Mouse (Mus musculus) embryonic facial prominence, embryonic 15.5 days (tissue): Measurements from ENCODE around the gene Chga. TPM values are rescaled to one million over a fixed set of nuclear protein-coding genes. Genes with fewer than 3 reads are reported as not detected.
A peak's percentile ranks its signal among the peaks of the same experiment; 100 is the strongest.

Experiments
- ATAC-seq: fragments of 200-750 bp; cut with Nextera tagmentation; 2 replicates; pipeline ENCODE4 v1.8.0; 2017; ENCODE audit warnings: low read depth, moderate TSS enrichment; ENCODE audit not compliant: insufficient number of reproducible peaks, low FRiP score, low TSS enrichment
- H3K27ac ChIP-seq: fragments of 300-500 bp; sonication (generic); replicated peaks from 2 replicates; pipeline ENCODE4 v1.5.1; 2015; ENCODE audit warnings: mild to moderate bottlenecking, inconsistent platforms
- H3K27me3 ChIP-seq: fragments of 300-500 bp; sonication (generic); 2 replicates; pipeline ENCODE4 v1.6.1; 2015; ENCODE audit warnings: inconsistent platforms
- H3K36me3 ChIP-seq: fragments of 300-500 bp; sonication (generic); 2 replicates; pipeline ENCODE4 v1.6.1; 2015; ENCODE audit warnings: mild to moderate bottlenecking, inconsistent platforms
- H3K4me1 ChIP-seq: fragments of 300-500 bp; sonication (generic); 2 replicates; pipeline ENCODE4 v1.6.1; 2015; ENCODE audit warnings: inconsistent platforms
- H3K4me2 ChIP-seq: fragments of 300-500 bp; sonication (generic); replicated peaks from 2 replicates; pipeline ENCODE4 v1.6.1; 2015; ENCODE audit warnings: mild to moderate bottlenecking, inconsistent platforms
- H3K4me3 ChIP-seq: fragments of 300-500 bp; sonication (generic); replicated peaks from 2 replicates; pipeline ENCODE4 v1.5.1; 2015; ENCODE audit warnings: mild to moderate bottlenecking, inconsistent platforms
- H3K9ac ChIP-seq: fragments of 300-500 bp; sonication (generic); 2 replicates; pipeline ENCODE4 v1.6.1; 2015; ENCODE audit warnings: inconsistent platforms
- H3K9me3 ChIP-seq: fragments of 300-500 bp; sonication (generic); replicated peaks from 2 replicates; pipeline ENCODE4 v1.6.1; 2016; ENCODE audit warnings: inconsistent platforms
- WGBS: fragments of 180-500 bp; shearing (Covaris S2); methylation state at CpG from one replicate; pipeline ENCODE4 v1.1.7; 2015; 5-methylcytosine and 5-hydroxymethylcytosine counted together
- polyA plus RNA-seq: library from polyadenylated mRNA; unstranded; fragments of >200 nt; fragmentation: Nextera tagmentation; extraction: Ambion mirVana; gene quantifications from 2 replicates; pipeline ENCODE4 v1.2.1, GENCODE M21; 2015

The Chga gene
- polyA plus RNA-seq = 8.4 and 8.8 TPM in 2 replicates

DNA sequence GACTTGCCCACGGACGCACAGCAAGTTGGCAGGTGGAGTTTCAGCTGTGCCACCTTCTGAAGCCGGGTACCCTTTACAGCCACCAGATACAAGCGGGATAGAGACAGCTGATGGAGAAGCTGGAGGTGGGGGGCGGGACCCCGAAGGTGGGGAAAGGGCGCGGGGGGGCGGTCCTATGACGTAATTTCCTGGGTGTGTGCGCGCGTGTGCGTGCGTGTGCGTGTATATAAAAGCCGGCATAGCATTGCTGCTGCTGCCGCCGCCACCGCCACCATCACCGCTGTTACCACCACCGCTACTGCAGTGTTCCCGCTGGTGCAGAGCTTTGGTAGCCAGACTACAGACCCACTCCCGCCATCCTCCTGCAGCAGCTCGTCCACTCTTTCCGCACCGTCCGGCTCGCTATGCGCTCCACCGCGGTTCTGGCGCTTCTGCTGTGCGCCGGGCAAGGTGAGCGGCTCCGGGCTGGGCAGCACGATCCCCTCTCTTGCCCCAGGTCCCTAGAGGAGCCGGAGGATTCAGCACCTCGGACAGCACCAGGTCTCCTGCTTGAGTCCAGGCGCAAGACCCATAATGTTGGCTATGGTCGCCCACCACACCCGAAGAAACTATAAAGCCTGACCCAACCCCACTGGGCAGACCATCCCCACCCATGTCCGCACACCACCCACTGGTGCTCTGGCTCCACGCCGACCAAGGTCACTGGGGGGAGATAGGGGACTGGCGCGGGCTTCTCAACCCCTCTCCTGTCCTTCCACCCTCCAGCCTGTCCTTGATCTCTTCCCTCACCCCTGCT lies at the start of gene Chga:
Gene Chga (plus strand): TSS at position 249 of the 796 bp plus-strand sequence.
- no peaks in the 10 kb centered on the region for H3K36me3 ChIP-seq
- peak; percentile 4; the same call in 1 of the 2 replicates for ATAC-seq
- H3K4me3 ChIP-seq = peak within 1 kb of the TSS; percentile 31
- peaks cover 12% of the 10 kb centered on the region for H3K4me1 ChIP-seq
- 1% methylated on average over 48 of the region's 48 CpGs for WGBS
- H3K27ac ChIP-seq = no peak within 1 kb of the TSS
- peaks cover 33% of the 10 kb centered on the region for H3K27me3 ChIP-seq
- no peak within 1 kb of the TSS for H3K9ac ChIP-seq
- no peaks in the 10 kb centered on the region for H3K9me3 ChIP-seq
- H3K4me2 ChIP-seq = peak within 1 kb of the TSS; percentile 42

DNA sequence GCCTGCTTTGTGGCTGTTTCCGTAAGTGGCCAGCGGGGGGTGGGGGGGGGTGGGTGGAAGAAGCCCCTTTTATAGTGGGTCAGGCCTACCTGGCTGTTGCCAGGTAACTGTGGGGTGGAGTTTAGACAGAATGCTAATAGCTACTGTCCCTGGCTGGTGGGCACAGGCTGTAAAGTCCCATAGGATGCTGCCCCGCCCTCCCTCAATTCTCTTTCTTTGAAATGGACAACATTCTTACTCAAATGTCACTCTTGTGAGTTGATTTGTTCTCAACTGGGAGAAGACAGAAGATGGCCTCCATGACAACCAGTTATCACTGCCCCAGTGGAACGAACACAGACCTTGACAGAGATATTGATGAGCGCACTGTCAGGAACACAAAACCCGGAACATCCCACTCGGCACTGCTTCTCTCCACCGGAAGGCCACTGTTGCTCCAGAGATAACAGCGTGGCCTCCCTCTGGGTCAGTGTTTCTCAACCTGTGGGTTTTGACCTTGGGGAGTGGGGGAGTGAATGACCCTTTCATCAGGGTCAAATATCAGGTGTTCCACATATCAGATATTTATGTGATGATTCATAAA lies 49.5 kb upstream of the Chga start:
- Histone ChIP-seq H3K9me3 (no peaks in the 10 kb centered on the region), H3K27me3 (no peaks in the 10 kb centered on the region), H3K4me3 (no peak overlapping the region), H3K9ac (no peak overlapping the region), H3K36me3 (no peaks in the 10 kb centered on the region), H3K27ac (no peak overlapping the region), H3K4me1 (no peaks in the 10 kb centered on the region), H3K4me2 (no peak overlapping the region)
- ATAC-seq = no peak
- 78% methylated on average over 9 of the region's 9 CpGs for WGBS

- Histone ChIP-seq H3K9ac (no peak overlapping the region), H3K4me1 (peaks cover 4% of the 10 kb centered on the region; the same call in 1 of the 2 replicates), H3K9me3 (no peaks in the 10 kb centered on the region), H3K4me3 (no peak overlapping the region), H3K27ac (no peak overlapping the region), H3K36me3 (no peaks in the 10 kb centered on the region), H3K27me3 (no peaks in the 10 kb centered on the region), H3K4me2 (no peak overlapping the region)
- no peak for ATAC-seq
- 92% methylated on average over 7 of the region's 7 CpGs for WGBS
Observed at GRCm38 (mm10) chr12:102505949-102506348, 48.8 kb upstream of the Chga start.

- Histone ChIP-seq H3K4me3 (no peak overlapping the region), H3K36me3 (no peaks in the 10 kb centered on the region), H3K9me3 (no peaks in the 10 kb centered on the region), H3K9ac (no peak overlapping the region), H3K27ac (no peak overlapping the region), H3K27me3 (no peaks in the 10 kb centered on the region), H3K4me1 (peaks cover 11% of the 10 kb centered on the region), H3K4me2 (no peak overlapping the region)
- WGBS = 11% methylated on average over 3 of the region's 3 CpGs
- peak; percentile 58; the same call in 1 of the 2 replicates for ATAC-seq
Observed at GRCm38 (mm10) chr12:102511363-102511762, 43.4 kb upstream of the Chga start.

DNA sequence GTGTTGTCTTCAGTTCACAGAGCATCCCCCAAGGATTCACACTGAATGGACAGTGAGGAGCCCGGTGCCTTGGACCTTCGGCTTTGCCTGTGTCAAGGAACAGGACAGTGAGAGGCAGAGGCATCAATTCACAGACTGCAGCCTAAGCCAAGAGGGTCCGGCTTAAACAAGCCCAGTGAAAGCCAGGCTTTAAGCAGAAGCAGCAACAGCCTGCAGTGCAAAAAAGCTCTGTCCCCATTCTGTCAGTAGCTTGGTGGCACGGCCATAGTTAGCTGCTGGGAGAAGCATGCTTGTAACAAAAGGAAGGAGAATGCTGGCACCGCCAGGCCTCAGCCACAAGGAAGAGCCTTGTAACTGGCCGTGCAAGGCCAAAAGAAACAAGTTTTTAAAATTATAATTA lies 40.6 kb upstream of the Chga start:
- no peak for ATAC-seq
- no peaks in the 10 kb centered on the region for H3K9me3 ChIP-seq
- H3K27me3 ChIP-seq = no peaks in the 10 kb centered on the region
- H3K36me3 ChIP-seq = no peaks in the 10 kb centered on the region
- peaks cover 11% of the 10 kb centered on the region for H3K4me1 ChIP-seq
- no peak overlapping the region for H3K27ac ChIP-seq
- H3K9ac ChIP-seq = no peak overlapping the region
- WGBS = 58% methylated on average over 6 of the region's 6 CpGs
- no peak overlapping the region for H3K4me3 ChIP-seq
- H3K4me2 ChIP-seq = no peak overlapping the region

- Histone ChIP-seq H3K9ac (no peak overlapping the region), H3K4me1 (peaks cover 11% of the 10 kb centered on the region), H3K27me3 (no peaks in the 10 kb centered on the region), H3K9me3 (no peaks in the 10 kb centered on the region), H3K4me3 (no peak overlapping the region), H3K36me3 (no peaks in the 10 kb centered on the region), H3K27ac (no peak overlapping the region), H3K4me2 (no peak overlapping the region)
- WGBS = 79% methylated on average over 6 of the region's 6 CpGs
- ATAC-seq = no peak
Observed at GRCm38 (mm10) chr12:102514751-102515150, 40.0 kb upstream of the Chga start.

- Histone ChIP-seq H3K4me1 (peaks cover 5% of the 10 kb centered on the region), H3K9ac (no peak overlapping the region), H3K4me3 (no peak overlapping the region), H3K4me2 (no peak overlapping the region), H3K27ac (no peak overlapping the region), H3K9me3 (no peaks in the 10 kb centered on the region), H3K36me3 (no peaks in the 10 kb centered on the region), H3K27me3 (no peaks in the 10 kb centered on the region)
- WGBS = 70% methylated on average over 4 of the region's 4 CpGs
- no peak for ATAC-seq
Observed at GRCm38 (mm10) chr12:102516151-102516550, 38.6 kb upstream of the Chga start.

- no peak for ATAC-seq
- Histone ChIP-seq H3K4me2 (no peak overlapping the region), H3K27me3 (no peaks in the 10 kb centered on the region), H3K9me3 (no peaks in the 10 kb centered on the region), H3K36me3 (no peaks in the 10 kb centered on the region), H3K4me1 (no peaks in the 10 kb centered on the region), H3K4me3 (no peak overlapping the region), H3K9ac (no peak overlapping the region), H3K27ac (no peak overlapping the region)
- WGBS = 71% methylated on average over 13 of the region's 13 CpGs
Observed at GRCm38 (mm10) chr12:102517647-102518046, 37.1 kb upstream of the Chga start.

DNA sequence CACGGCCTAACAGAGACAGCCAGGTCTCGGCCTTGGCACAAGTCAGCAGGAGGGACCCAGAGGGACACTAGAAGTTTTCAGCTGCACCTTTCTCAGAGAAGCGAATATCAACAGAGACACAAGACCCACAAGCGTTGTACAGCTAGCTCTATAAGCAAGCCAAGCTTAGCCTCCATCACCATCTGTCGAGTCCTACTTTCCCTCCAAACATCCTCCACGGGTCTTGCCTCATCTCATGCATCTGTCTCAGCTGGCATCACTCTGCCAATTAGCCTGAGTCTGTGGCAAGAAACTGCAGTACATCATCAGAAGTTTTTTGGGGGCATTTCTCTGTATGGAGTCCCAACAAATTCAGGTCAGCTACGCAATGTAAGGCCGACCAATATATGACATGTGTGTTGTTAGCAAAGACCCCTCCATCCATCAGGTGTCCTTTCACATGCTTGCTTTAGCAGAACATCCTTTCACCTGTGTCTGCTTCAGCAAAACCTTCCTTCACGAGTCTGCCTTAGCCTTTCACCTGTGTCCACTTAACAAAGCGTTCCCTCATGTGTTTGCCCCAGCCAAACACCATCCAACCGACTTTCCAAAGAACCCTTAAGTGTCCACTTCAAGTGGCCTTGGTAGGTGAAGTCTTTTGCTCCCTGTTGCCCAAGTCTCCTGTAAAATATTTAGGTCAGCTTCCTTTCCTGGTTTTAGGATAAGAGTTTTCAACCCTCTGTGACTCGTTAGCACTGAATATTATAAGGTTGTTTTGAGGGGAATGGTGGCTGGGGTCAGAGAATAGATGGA lies 34.6 kb upstream of the Chga start:
- no peak overlapping the region for H3K27ac ChIP-seq
- H3K9me3 ChIP-seq = no peaks in the 10 kb centered on the region
- H3K4me1 ChIP-seq = no peaks in the 10 kb centered on the region
- H3K4me3 ChIP-seq = no peak overlapping the region
- no peak overlapping the region for H3K4me2 ChIP-seq
- no peak for ATAC-seq
- H3K27me3 ChIP-seq = no peaks in the 10 kb centered on the region
- H3K36me3 ChIP-seq = no peaks in the 10 kb centered on the region
- 83% methylated on average over 12 of the region's 12 CpGs for WGBS
- H3K9ac ChIP-seq = no peak overlapping the region

- Histone ChIP-seq H3K4me1 (no peaks in the 10 kb centered on the region), H3K9ac (no peak overlapping the region), H3K27me3 (no peaks in the 10 kb centered on the region), H3K9me3 (no peaks in the 10 kb centered on the region), H3K27ac (no peak overlapping the region; the same call in 1 of the 2 replicates), H3K4me2 (no peak overlapping the region), H3K4me3 (no peak overlapping the region), H3K36me3 (no peaks in the 10 kb centered on the region)
- peak; percentile 47; the same call in 1 of the 2 replicates for ATAC-seq
- 40% methylated on average over 13 of the region's 13 CpGs for WGBS
Observed at GRCm38 (mm10) chr12:102521777-102522319, 32.9 kb upstream of the Chga start.

DNA sequence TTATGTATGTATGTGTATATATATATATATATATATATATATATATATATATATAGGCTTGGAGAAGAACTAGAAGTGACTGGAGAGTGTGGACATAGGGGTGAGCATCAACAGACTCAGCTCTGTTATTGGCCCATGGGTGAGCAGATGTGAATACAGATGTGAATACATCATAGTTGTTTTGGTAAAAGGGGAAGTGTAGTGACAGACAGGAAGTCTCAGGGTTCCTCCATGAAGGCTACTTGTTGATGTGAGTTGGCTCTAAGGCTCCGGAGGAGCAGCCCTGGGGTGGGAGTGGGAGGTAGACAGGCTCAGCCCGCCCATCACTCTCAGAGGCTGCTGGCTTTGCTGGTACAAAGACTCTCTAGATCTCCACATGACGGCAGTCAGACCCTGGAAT lies 30.6 kb upstream of the Chga start:
- Histone ChIP-seq H3K36me3 (no peaks in the 10 kb centered on the region), H3K27ac (no peak overlapping the region), H3K9ac (no peak overlapping the region), H3K4me3 (no peak overlapping the region), H3K4me2 (no peak overlapping the region), H3K4me1 (no peaks in the 10 kb centered on the region), H3K27me3 (no peaks in the 10 kb centered on the region), H3K9me3 (no peaks in the 10 kb centered on the region)
- ATAC-seq = no peak
- 55% methylated on average over 3 of the region's 3 CpGs for WGBS
